Mouse (Mus musculus) G1E (cell line): Measurements from ENCODE around the gene Scrn2. TPM values are rescaled to one million over a fixed set of nuclear protein-coding genes. Genes with fewer than 3 reads are reported as not detected.
A peak's percentile ranks its signal among the peaks of the same experiment; 100 is the strongest.

Source experiments
- ATAC-seq: 2 replicates; pipeline ENCODE4 v1.8.0; 2016; ENCODE audit warnings: mild to moderate bottlenecking; ENCODE audit not compliant: insufficient number of reproducible peaks, poor library complexity, low FRiP score, severe bottlenecking; ENCODE audit errors: extremely low read depth
- DNase-seq: peaks from one replicate; pipeline ENCODE4 v3.0.0; 2012; ENCODE audit warnings: low spot score
- H3K27me3 ChIP-seq: 2 replicates; pipeline ENCODE4 v1.6.1; 2012; ENCODE audit warnings: mild to moderate bottlenecking, low read length, inconsistent platforms; ENCODE audit not compliant: insufficient read depth
- H3K36me3 ChIP-seq: replicated peaks from 2 replicates; pipeline ENCODE3; 2012; ENCODE audit warnings: mild to moderate bottlenecking, inconsistent platforms
- H3K4me1 ChIP-seq: 2 replicates; pipeline ENCODE4 v1.6.1; 2012; ENCODE audit warnings: low read depth, low read length, inconsistent platforms, mixed read lengths; ENCODE audit not compliant: insufficient read depth
- H3K4me3 ChIP-seq: 2 replicates; pipeline ENCODE4 v1.5.1; 2012; ENCODE audit warnings: low read depth, mild to moderate bottlenecking, inconsistent platforms, low read length, moderate library complexity, mixed read lengths
- H3K9me3 ChIP-seq: replicated peaks from 2 replicates; pipeline ENCODE4 v1.6.1; 2012; ENCODE audit warnings: inconsistent platforms
- CTCF ChIP-seq: IDR thresholded peaks from 2 replicates; pipeline ENCODE4 v1.5.1; 2012; ENCODE audit warnings: low read depth, low read length, inconsistent platforms, mixed read lengths
- POLR2AphosphoS5 ChIP-seq: IDR thresholded peaks from 2 replicates; pipeline ENCODE4 v1.6.1; 2012; ENCODE audit warnings: low read depth, low read length, inconsistent platforms; ENCODE audit not compliant: insufficient replicate concordance
- polyA plus RNA-seq: library from polyadenylated mRNA; stranded (reverse); fragments of >175 nt; gene quantifications from 2 replicates; pipeline ENCODE4 v1.2.3, GENCODE M21; 2012
- total RNA-seq, 2 experiments: library from RNA; stranded (forward) in 1 of 2; stranded (reverse) in 1 of 2; fragments of 200-1000 nt in 1 of 2; fragments of >200 nt in 1 of 2; fragmentation: Nextera tagmentation in 1 of 2; gene quantifications; 2 replicates each; pipeline ENCODE4 v1.2.3; 2014 to 2017

The Scrn2 gene
- total and polyA plus RNA-seq, 3 experiments = 5.3 to 12.7 (median 10.5) TPM

GRCm38 (mm10) chr11:97082977-97083376, 53.2 kb downstream of the Scrn2 start:
- Histone ChIP-seq H3K36me3 (no peaks in the 10 kb centered on the region), H3K4me3 (no peak overlapping the region), H3K9me3 (peaks cover 15% of the 10 kb centered on the region), H3K4me1 (no peaks in the 10 kb centered on the region), H3K27me3 (peaks cover 57% of the 10 kb centered on the region)
- ATAC-seq (no peak), DNase-seq (peak; percentile 26)
- TF ChIP-seq POLR2AphosphoS5 = no peak
- TF ChIP-seq CTCF = peak; percentile 67

Other genes starting within 250 kb of the Scrn2 start
- 78.9 and 81.3 TPM in 2 replicates for gene Cbx1, start 240.8 kb upstream of the Scrn2 start, total RNA-seq (2014; fragmentation: Nextera tagmentation)
- gene Cbx1, start 240.8 kb upstream of the Scrn2 start, total RNA-seq (2017) = 99.1 and 100 TPM in 2 replicates
- gene Cbx1, start 240.8 kb upstream of the Scrn2 start, polyA plus RNA-seq = 73.7 and 75.0 TPM in 2 replicates
- 56.3 and 70.5 TPM in 2 replicates for gene Nfe2l1, start 200.0 kb upstream of the Scrn2 start, total RNA-seq (2014; fragmentation: Nextera tagmentation)
- gene Nfe2l1, start 200.0 kb upstream of the Scrn2 start, total RNA-seq (2017) = 22.5 and 24.0 TPM in 2 replicates
- 29.1 and 35.9 TPM in 2 replicates for gene Nfe2l1, start 200.0 kb upstream of the Scrn2 start, polyA plus RNA-seq
- 9.0 and 16.3 TPM in 2 replicates for gene Copz2, start 180.1 kb upstream of the Scrn2 start, total RNA-seq (2014; fragmentation: Nextera tagmentation)
- gene Copz2, start 180.1 kb upstream of the Scrn2 start, total RNA-seq (2017) = 1.5 and 3.1 TPM in 2 replicates
- gene Copz2, start 180.1 kb upstream of the Scrn2 start, polyA plus RNA-seq = 0.48 and 0.52 TPM in 2 replicates
- 30.6 and 31.7 TPM in 2 replicates for gene Cdk5rap3, start 113.4 kb upstream of the Scrn2 start, total RNA-seq (2014; fragmentation: Nextera tagmentation)
- gene Cdk5rap3, start 113.4 kb upstream of the Scrn2 start, total RNA-seq (2017) = 51.3 and 59.3 TPM in 2 replicates
- gene Cdk5rap3, start 113.4 kb upstream of the Scrn2 start, polyA plus RNA-seq = 63.6 TPM in 2 replicates
- gene Prr15l, start 101.8 kb upstream of the Scrn2 start, total RNA-seq (2014; fragmentation: Nextera tagmentation) = not detected in 2 replicates
- gene Prr15l, start 101.8 kb upstream of the Scrn2 start, total RNA-seq (2017) = 0.05 and 0.17 TPM in 2 replicates
- 0.11 and 0.17 TPM in 2 replicates for gene Prr15l, start 101.8 kb upstream of the Scrn2 start, polyA plus RNA-seq
- gene Pnpo, start 86.0 kb upstream of the Scrn2 start, total RNA-seq (2014; fragmentation: Nextera tagmentation) = 119 and 123 TPM in 2 replicates
- gene Pnpo, start 86.0 kb upstream of the Scrn2 start, total RNA-seq (2017) = 298 and 340 TPM in 2 replicates
- gene Pnpo, start 86.0 kb upstream of the Scrn2 start, polyA plus RNA-seq = 64.1 and 97.1 TPM in 2 replicates
- 27.9 and 32.3 TPM in 2 replicates for gene Sp2, start 47.0 kb upstream of the Scrn2 start, total RNA-seq (2014; fragmentation: Nextera tagmentation)
- gene Sp2, start 47.0 kb upstream of the Scrn2 start, total RNA-seq (2017) = 0.99 and 1.6 TPM in 2 replicates
- gene Sp2, start 47.0 kb upstream of the Scrn2 start, polyA plus RNA-seq = 46.6 and 54.6 TPM in 2 replicates
- not detected in 2 replicates for gene Sp6, start 16.5 kb upstream of the Scrn2 start, total RNA-seq (2014; fragmentation: Nextera tagmentation)
- 0.05 and 0.12 TPM in 2 replicates for gene Sp6, start 16.5 kb upstream of the Scrn2 start, total RNA-seq (2017)
- 0.01 TPM in 1 of 2 replicates, not detected in the other for gene Sp6, start 16.5 kb upstream of the Scrn2 start, polyA plus RNA-seq
- 0.60 TPM in 1 of 2 replicates, not detected in the other for gene Lrrc46, start 11.5 kb downstream of the Scrn2 start, total RNA-seq (2014; fragmentation: Nextera tagmentation)
- gene Lrrc46, start 11.5 kb downstream of the Scrn2 start, total RNA-seq (2017) = 0.44 and 0.52 TPM in 2 replicates
- gene Lrrc46, start 11.5 kb downstream of the Scrn2 start, polyA plus RNA-seq = 0.07 and 0.20 TPM in 2 replicates
- 34.2 and 37.8 TPM in 2 replicates for gene Mrpl10, start 11.6 kb downstream of the Scrn2 start, total RNA-seq (2014; fragmentation: Nextera tagmentation)
- 36.2 and 36.5 TPM in 2 replicates for gene Mrpl10, start 11.6 kb downstream of the Scrn2 start, total RNA-seq (2017)
- 69.8 and 71.4 TPM in 2 replicates for gene Mrpl10, start 11.6 kb downstream of the Scrn2 start, polyA plus RNA-seq
- gene Osbpl7, start 20.7 kb downstream of the Scrn2 start, total RNA-seq (2014; fragmentation: Nextera tagmentation) = 15.7 and 40.7 TPM in 2 replicates
- gene Osbpl7, start 20.7 kb downstream of the Scrn2 start, total RNA-seq (2017) = 8.8 and 9.7 TPM in 2 replicates
- gene Osbpl7, start 20.7 kb downstream of the Scrn2 start, polyA plus RNA-seq = 22.0 and 29.7 TPM in 2 replicates
- not detected in 2 replicates for gene Tbx21, start 85.4 kb downstream of the Scrn2 start, total RNA-seq (2014; fragmentation: Nextera tagmentation)
- not detected in 2 replicates for gene Tbx21, start 85.4 kb downstream of the Scrn2 start, total RNA-seq (2017)
- not detected in 2 replicates for gene Tbx21, start 85.4 kb downstream of the Scrn2 start, polyA plus RNA-seq
- gene Tbkbp1, start 121.6 kb downstream of the Scrn2 start, total RNA-seq (2014; fragmentation: Nextera tagmentation) = not detected in 2 replicates
- gene Tbkbp1, start 121.6 kb downstream of the Scrn2 start, total RNA-seq (2017) = 0.05 and 0.06 TPM in 2 replicates
- gene Tbkbp1, start 121.6 kb downstream of the Scrn2 start, polyA plus RNA-seq = 0.29 and 0.34 TPM in 2 replicates
- gene Kpnb1, start 157.9 kb downstream of the Scrn2 start, total RNA-seq (2014; fragmentation: Nextera tagmentation) = 328 and 346 TPM in 2 replicates
- gene Kpnb1, start 157.9 kb downstream of the Scrn2 start, total RNA-seq (2017) = 265 and 286 TPM in 2 replicates
- gene Kpnb1, start 157.9 kb downstream of the Scrn2 start, polyA plus RNA-seq = 50.5 and 51.3 TPM in 2 replicates